Mouse (Mus musculus) left cerebral cortex, adult 8-10 months (tissue): ENCODE results near the gene Nufip1. TPM values are rescaled to one million over a fixed set of nuclear protein-coding genes. Genes with fewer than 3 reads are reported as not detected.
A peak's percentile ranks its signal among the peaks of the same experiment; 100 is the strongest.
"Not testable (repeated sequence)": the region's sequence is repeated elsewhere in the genome, so short reads cannot be mapped to it uniquely, and the experiment has no call there.

Experiments
- DNase-seq, 2 experiments: peaks; one replicate each; pipeline ENCODE4 v3.0.0; 2022; ENCODE audit warnings: low spot score in 2 of 2
- total RNA-seq, 4 experiments: library from RNA; stranded (reverse); gene quantifications; 2 replicates each; pipeline ENCODE4 v1.2.4; 2022

The Nufip1 gene
- total RNA-seq, 4 experiments from 2014 or later = 7.5 to 8.5 (median 8.0) TPM

DNA sequence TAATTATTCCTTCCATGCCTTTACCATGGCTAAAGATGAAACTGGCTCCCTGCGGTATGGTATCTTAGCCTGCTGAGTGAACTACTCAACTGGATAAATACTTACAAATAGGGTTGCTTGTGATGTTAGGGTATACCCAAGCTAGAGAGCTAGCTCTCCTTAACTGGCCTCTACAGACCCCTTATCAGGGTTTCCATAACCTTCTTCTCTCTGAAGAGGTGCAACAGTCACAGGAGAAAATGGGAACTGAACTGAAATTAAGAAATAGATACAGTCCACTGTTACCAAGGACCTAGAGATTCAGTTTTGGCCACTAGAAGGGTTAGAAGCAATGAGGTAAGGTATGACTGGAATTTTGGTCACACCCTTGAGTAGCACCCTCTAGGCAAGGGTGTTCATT lies 34.6 kb downstream of the Nufip1 start:
- no peak for DNase-seq

DNA sequence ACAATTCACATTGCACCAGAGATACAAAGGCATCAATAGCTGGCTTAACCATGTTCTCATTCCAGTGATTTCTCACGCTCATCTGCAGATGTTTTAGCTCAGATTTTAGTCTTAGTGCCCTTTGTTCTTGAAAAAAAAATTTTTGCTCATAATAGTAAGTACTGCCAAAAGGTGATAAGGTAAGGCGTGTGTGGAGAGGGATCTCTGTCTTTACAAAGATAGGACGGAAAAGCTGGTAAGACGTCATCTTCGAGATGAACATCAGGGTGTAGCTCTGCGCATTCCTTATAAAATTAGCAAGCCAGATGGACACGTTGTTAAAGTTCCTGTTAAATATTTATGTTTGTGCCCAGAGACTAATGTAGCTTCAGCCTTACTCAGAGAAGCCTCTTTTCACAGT lies 35.2 kb downstream of the Nufip1 start:
- no peak for DNase-seq

DNA sequence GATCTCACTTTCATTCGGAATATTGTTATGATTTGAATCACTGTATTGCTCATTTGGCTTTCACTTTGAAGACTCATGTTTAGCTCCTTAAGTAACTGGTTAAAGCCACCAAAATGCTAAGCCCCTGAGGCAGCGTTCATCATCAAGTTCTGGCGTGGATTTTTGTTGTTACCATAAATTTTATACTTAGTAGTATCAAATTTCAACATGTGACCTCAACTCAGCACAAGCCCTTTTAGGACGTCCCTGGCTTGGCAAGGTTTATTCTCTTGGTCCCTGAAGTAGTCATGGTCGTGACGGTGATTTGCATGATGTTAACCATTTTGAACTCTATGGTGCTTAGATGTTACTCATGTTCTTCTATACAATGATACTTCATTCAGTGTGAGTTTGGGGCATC lies 36.4 kb downstream of the Nufip1 start:
- no peak for DNase-seq

DNA sequence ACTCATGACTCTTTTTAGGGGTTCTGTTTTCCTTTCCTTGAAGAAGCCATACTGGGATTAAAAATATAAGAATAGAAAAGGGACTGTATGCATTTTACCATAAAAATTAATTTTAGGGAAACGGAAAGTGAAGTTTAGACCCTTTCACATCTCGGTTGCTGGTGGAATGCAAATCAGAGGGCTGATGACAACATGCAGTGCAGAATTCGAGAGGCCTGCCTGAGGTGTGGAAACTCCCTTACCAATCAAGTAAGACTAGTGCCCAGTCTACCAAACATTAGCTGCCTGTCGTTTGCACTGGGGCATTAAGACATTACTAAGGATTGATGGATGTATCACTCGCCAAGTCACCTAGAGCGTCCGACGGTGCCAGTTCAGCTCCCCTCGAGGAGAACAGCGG lies 37.6 kb downstream of the Nufip1 start:
- no peak for DNase-seq

DNA sequence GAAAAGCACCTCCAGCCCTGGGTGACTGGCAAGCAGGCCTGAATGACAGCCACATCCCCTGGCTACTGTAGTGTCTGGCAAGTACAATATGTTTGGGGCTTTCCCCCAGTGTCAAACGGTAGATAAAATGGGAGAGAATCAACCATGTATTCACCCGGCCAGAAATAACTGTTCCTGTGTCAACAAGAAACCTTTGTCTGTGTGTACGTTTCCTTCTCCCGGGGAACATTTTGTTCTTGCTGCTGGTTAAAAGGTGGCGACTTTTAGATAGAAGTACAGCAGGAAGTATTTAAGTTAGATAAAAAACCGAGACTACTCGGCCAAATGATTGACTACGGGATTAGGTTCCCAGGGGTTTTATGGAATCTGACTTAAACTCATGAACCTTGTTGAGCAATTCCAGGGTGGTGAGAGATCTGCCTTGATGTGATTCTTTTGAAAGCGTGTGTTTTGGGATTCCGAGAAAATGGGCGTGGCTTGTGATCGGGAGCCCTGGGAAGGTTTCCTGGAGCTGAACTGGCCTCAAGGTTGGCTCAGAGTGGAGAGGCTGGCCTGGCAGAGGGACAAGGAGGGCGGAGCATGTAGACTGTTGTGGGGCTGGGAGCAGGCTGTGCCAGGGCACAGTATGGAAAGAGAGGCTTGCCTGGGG lies 39.0 kb downstream of the Nufip1 start:
- no peak for DNase-seq

DNA sequence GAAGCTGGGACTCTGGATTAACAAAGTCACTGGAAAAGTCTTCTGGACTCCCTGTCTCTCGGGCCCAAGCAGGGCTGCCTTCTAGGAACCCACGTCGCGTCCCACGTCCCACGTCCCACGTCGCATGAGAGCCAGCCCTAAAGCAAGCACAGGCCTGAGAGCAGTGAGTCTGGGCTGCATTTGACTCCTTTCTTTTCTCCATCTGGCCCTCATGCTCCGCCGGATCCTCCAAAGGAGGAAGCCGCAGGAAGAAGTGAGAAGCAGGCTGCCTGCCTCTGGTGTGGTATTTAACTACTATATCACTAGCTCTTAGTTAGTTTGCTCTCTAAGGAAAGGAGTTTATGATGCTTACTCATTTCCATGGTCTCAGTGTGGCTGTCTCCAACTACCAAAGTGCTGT lies 39.8 kb downstream of the Nufip1 start:
- no peak for DNase-seq

DNA sequence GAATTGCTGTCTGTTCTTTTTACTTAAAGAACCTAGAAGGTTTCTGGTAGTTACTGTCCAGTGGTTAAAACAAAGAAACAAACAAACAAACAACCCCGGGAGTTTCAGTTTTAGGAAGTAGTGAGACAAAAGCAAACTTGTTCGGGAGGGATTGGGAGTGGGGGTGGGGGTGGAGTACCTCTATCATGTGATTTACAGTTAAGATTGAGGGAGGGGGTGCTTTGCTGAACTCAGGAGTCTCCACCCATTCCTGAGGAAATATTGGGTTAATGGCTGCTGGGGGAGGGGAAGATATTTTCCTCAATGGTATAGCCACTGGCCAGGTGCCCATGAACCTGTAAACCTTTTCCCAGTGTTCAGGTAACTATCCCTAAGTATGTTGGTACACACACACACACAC lies 40.3 kb downstream of the Nufip1 start:
- no peak for DNase-seq

DNA sequence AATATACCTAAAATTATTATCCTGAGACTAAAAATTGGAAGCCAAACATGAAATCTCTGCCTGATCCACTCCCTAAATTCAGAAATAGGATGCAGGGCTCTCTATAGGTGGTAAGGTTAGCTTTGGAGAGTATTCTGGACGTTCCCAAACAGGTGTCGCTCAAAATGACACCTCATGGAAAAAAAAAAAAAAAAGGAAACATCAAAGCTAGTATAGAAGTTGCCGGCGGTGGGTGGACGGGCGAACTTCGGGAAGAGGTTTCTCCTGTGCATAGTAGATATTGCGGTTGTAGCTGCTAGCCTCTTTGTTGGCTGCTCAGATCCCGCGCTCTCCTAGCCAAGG lies 41.1 kb downstream of the Nufip1 start:
- no peak for DNase-seq

DNA sequence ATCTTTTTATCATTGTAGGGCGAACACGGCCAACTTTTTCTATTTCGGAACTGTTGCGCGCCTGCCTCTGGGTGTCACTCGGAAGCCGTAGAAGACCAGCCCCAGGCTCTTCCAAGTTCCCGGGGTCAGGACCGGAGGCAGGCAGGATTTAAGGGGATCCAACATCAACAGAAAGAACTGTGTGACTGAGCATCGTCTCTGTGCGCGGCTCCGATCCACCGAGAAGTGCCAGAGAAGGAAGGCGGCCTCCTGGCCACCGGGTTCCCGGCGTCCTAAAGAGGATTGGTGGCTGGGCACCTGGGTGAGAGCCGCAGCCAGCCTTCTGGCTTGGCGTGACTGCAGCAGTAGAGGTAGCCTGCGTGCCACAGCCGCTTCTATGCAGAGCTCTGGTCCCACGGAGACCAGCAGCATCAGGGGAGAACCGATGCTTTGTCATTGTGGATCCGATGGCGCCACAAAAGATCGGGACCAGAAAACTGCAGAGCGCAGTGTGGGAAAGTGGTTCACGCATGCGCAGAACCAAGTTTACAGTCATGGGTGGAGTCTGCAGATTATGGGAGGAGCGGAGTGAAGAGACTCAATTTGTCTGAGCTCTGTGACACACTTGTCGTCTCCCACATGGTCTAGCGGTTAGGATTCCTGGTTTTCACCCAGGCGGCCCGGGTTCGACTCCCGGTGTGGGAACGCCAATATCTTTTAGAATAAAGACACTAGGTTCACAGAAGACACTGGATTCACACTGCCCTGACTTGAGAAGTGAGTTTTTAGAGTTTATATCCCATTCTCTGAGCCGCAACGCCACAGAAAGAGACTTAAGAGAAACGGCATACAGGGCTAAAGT lies 41.7 kb downstream of the Nufip1 start:
- peak; percentile 90 to 100 for DNase-seq

DNA sequence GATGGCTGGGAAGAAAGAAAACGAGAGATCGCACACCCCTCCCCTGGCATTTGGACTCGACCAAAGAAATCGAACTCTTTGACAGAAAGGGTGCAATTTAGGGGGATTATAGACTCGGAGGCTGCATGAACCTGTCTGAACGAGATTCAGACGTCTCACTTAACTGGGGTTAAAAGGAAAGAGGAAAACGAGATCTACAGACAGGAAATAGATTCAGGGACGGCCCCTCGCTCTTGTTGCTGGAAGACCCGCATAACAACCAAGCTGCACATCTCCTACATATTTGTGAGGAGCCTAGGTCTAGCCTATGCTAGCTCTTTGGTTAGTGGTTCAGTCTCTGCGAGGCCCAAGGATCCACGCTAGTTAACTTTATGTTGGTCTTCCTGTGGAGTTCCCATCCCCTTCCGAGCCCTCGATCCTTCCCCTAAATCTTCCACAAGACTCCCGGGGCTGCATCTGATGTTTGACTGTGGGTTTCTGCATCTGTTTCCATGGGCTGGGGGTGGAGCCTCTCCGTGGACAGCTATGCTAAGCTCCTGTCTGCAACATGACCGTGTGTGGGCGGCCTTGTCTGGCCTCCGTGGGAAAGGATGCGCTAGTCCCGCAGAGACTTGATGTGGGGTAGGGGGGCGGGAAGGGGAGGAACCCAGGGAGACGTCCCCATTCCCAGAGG lies 42.4 kb downstream of the Nufip1 start:
- DNase-seq = peak in 1 of 2 experiments; percentile 22

DNA sequence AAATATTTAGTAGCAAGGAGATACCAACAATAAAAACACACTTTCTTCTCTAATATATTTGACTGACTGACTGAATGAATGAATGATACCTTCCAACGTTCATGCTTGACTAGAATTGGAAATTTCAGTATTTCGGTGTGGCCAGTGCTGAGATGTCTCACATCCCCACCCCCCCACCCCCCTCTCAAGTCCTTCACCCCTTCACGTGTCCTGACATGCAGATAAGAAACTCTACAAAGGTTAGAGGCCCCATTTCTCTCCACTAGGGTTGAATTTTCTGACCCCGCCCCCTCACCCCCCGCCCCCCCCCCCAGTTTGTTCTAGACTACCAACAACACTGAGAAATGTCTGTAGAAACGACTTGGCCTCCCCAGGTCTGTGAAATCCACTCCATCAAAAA lies 43.1 kb downstream of the Nufip1 start:
- DNase-seq = no peak

DNA sequence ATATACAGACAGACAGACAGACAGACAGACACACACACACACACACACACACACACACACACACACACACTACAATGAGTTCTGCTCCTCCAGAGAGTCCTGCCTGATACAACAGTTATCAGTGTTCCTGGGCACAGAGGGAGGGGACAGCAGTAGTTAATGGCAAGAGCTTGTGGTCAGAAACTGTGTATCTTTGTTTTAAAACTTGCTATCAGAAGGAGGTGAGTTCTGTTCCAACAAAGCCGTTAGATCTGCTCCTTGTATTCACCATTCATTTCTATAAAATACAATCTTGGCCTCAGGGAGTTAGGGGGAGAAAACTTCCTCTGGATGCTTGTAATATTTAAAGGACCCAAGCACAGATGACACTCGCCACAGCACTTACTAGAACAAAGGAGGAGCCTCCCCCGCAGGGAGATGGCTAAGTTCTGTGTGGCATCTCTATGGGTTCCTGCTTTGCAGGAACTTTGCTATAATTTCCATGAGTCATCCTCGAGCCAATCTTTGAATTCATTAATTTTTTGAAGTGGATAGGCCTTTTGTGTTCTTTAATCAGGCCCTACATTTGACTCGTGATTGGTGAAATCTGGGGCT lies 47.6 kb downstream of the Nufip1 start:
- no peak for DNase-seq

DNA sequence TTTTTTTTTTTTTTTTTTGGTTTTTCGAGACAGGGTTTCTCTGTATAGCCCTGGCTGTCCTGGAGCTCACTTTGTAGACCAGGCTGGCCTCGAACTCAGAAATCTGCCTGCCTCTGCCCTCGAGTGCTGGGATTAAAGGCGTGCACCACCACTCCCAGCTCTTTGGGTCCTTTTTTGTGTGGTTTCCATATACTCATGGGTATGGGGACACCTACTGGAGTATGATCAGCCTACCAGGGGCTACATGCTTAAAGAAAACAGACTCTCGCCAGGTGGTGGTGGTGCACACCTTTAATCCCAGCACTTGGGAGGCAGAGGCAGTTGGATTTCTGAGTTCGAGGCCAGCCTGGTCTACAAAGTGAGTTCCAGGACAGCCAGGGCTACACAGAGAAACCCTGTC lies 49.9 kb downstream of the Nufip1 start:
- DNase-seq = not testable (repeated sequence)

DNA sequence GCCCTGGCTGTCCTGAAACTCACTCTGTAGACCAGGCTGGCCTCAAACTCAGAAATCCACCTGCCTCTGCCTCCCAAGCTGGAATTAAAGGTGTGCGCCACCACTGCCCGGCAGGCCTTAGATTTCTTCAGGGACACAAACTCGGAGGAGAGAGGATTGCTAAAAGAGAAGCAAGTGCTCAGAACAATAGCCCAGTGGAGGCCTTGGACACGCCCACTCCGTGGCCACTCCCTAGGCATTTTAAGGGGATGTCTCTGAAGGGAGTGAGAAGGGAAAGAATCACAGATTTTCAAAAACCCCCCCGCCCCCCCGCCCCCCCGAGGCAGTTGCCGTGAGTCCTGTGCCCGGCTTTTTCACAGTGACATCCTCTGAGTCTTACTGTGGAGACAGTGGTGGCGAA lies 53.5 kb downstream of the Nufip1 start:
- no peak for DNase-seq

DNA sequence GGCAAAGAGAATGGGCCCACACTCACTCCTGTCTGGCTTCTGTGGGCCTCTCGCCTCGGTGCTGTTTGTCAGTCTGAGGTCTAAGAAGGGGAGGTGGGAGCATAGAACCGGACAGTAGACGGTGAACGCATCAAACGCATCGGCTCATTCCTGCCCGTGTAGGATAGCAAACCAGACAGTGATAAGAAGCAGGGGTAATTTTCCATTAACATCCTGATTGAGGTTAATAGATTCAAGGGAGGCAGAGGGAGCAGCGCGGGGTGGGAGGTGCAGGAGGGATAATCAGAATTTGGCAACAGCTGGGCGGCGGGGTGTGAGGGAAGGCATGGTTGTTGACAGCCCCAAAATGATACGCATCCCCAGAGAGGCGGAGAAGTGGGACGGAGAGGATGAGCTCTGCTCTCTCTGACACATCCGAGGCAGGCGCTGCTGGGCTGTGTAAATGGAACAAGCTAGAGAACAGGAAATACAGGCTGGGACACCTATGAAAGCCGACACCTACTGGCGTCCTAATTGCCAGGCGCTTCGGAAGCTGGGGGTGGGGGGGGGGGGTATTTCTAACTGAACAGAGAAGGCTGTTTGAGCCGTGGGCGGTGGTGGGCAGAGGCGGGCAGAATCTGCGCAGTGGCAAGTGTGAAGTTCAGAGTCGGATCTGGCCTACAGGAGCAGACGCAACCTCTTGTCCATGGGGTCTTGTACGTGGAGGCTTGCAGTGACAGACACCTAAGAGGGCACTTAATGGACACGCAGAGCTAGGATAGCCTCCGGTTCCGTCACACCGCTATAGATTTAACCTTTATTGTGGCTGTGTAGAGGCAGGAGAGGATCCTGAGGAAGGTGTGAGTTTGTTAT lies 54.4 kb downstream of the Nufip1 start:
- DNase-seq = peak; percentile 19 to 29

DNA sequence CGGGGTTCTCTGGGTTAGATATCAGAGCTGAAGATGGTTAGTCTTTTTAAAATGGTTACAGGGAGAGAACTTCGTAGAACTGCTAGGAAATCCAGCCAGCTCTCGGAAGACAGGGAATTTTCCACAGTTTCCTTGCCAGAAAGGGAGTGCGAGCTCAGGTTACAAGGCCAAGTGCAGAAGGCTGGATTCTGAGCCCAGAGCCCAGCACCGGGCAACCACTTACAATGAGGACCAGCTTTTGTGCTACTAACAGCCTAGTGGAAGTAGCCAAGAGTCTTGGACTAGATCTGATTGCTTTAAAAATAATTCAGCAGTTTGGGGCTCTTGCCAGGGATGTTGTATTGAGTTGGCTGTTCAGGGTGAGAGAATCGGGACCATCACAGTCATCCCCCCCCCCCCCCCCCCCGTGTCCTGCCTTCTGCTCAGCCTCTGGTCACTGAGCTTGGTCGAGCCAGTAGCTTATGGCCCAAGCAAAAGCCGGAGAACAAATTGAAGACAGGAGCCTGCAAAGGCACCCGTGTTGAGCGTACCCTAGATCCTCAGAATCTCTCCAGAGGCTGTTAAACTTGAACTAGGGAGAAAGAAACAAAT lies 59.3 kb downstream of the Nufip1 start:
- DNase-seq = peak in 1 of 2 experiments; percentile 45

DNA sequence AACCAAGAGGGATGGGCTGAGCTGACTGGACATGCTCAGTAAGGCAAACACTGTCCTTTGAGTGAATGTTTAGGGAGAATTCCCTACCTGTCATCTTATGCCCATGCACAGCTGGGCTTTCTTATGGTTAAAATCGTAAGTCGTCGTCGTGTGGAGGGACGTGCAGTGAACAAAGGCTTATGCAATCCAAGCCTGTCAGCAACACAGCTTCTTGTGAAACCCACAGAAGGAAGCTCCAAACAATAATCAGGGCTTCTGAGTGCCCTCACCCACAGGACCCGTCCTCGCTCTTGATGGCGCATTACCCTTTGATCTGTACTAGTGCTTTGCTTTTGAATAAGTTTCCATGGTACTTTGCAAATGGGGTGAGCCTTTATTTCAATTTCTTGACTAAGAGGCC lies 60.6 kb downstream of the Nufip1 start:
- no peak for DNase-seq

DNA sequence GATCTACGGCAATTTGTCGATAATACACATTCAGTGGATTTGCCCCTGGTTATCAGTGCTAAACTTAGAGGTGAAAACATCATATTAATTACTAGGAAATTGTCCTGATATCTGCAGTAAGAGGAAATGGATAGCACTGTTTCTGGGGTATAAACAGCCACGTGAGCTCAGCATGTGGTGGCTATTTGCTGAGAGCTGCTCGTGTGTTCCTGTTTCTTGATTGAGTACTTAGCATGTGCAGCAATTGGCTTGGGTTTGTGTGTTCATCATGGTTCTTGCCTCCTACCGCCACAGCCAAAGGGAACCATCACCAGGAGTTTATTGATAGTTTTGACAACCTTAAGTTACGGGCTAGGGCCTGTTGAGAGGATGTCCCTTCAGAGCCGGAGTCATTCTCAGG lies 63.6 kb downstream of the Nufip1 start:
- no peak for DNase-seq

DNA sequence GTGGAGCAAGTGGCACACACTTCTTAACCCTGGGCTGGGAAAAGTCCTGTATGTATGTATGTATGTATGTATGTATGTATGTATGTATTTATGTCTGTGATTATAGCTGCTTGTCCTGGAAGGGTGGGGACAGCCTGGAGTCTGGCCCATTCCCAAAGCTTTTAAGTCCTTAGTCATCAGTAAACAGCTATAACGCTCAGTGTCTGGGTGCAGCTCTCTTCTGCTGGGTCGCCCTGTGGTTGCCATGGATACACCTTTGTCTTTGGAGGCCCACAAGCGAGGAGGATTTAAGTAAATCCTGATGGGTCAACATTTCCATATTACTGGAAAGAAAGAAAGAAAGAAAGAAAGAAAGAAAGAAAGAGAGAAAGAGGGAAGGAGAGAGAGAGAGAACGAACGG lies 65.1 kb downstream of the Nufip1 start:
- DNase-seq = no peak

DNA sequence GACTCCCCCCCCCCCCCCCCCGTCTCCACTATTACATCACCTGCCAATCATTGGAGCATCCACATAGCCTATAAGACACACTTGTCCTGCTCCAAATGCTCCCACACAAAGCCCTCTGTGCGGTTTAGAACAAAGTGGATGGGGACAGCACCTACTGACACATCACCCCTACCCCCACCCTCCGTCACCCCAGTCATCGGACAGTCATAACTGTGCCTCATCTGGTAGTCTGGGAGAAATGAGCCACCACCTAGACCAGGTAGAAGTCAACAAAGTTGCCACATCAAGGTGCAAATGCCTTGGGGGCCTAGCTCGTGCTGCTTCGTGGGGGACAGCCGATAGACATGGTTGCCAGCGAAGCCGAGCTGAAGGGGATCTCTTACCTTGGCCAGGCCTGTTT lies 66.5 kb downstream of the Nufip1 start:
- DNase-seq = no peak

DNA sequence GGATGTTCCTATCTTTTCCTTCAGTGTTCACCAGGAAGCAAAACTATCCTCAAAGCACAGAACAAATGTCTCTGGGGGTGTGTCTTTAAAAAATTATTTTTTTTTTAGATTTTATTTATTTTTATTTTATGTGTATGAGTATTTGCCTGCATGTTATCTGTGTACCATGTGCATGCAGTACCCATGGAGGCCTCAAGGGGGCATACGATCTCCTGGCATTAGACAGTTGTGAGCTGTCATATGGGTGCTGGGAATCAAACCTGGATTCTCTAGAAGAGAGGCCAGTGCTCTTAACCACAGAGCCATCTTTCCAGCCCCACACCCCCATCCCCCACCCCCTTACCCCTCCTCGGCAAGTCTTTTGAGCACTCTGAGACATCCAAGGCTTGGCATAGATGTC lies 67.8 kb downstream of the Nufip1 start:
- no peak for DNase-seq
